Mouse (Mus musculus) cerebellum, adult 2 months (tissue): ENCODE data around the gene Rasgrp2.

ENCODE experiments used
- CTCF ChIP-seq: fragments of 200-500 bp; IDR thresholded peaks from 2 replicates; pipeline ENCODE4 v1.5.1; 2011; ENCODE audit warnings: low read depth, mild to moderate bottlenecking, control low read depth, low read length, moderate library complexity, borderline replicate concordance; ENCODE audit not compliant: insufficient read depth
- POLR2A ChIP-seq: fragments of 200-500 bp; IDR thresholded peaks from 2 replicates; pipeline ENCODE4 v1.6.1; 2011; ENCODE audit warnings: low read length, control low read depth, borderline replicate concordance; ENCODE audit not compliant: insufficient read depth

DNA sequence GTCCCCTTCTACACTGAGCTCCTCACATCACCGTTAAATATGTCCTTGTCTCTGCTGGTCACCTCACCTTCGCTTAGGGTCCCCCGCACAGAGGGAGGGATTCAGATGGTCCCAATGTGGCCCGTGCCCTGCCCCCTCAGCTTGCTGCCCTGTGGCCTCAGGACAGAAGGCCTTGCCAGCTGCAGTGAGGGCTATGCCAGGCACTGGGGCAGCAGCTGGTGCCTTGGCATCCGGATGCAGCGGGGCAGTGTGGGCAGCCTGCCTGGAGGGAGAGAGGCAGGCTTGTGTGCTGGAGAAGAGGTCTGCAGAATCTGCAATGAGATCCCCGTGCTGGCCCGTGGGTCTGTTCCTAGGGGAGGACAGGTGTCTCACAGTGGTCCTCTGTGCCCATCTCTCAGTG lies 54.2 kb downstream of the Rasgrp2 start:
- TF ChIP-seq CTCF, result no peak
- no peak for TF ChIP-seq POLR2A
